Mouse (Mus musculus) midbrain, postnatal 0 days (tissue): ENCODE results near the gene Acly. TPM values are rescaled to one million over a fixed set of nuclear protein-coding genes. Genes with fewer than 3 reads are reported as not detected.

Source experiments
- ATAC-seq: fragments of 200-750 bp; cut with Nextera tagmentation; 2 replicates; pipeline ENCODE4 v1.8.0; 2017; ENCODE audit warnings: moderate number of reproducible peaks, mild to moderate bottlenecking, moderate TSS enrichment, moderate library complexity; ENCODE audit not compliant: low FRiP score
- DNase-seq: peaks from one replicate; pipeline ENCODE4 v3.0.0-alpha.2; 2015; ENCODE audit warnings: low spot score
- H3K27ac ChIP-seq: fragments of 300-500 bp; sonication (generic); 2 replicates; pipeline ENCODE4 v1.5.1; 2014; ENCODE audit warnings: low read depth, mild to moderate bottlenecking, low read length, mixed read lengths
- H3K27me3 ChIP-seq: fragments of 300-500 bp; sonication (generic); 2 replicates; pipeline ENCODE4 v1.6.1; 2014; ENCODE audit warnings: low read length, control low read depth, mixed read lengths; ENCODE audit not compliant: insufficient read depth
- H3K36me3 ChIP-seq: fragments of 300-500 bp; sonication (generic); 2 replicates; pipeline ENCODE4 v1.6.1; 2014; ENCODE audit warnings: low read length, control low read depth, mixed read lengths; ENCODE audit not compliant: insufficient read depth
- H3K4me1 ChIP-seq: fragments of 300-500 bp; sonication (generic); 2 replicates; pipeline ENCODE4 v1.6.1; 2014; ENCODE audit warnings: mild to moderate bottlenecking, control low read depth, antibody characterized with exemption, low read length, mixed read lengths; ENCODE audit not compliant: insufficient read depth
- H3K4me2 ChIP-seq: fragments of 300-500 bp; sonication (generic); 2 replicates; pipeline ENCODE4 v1.6.1; 2014; ENCODE audit warnings: low read depth, mild to moderate bottlenecking, low read length, mixed read lengths; ENCODE audit not compliant: poor library complexity, severe bottlenecking
- H3K4me3 ChIP-seq: fragments of 300-500 bp; sonication (generic); 2 replicates; pipeline ENCODE4 v1.5.1; 2014; ENCODE audit warnings: low read depth, mild to moderate bottlenecking, low read length, moderate library complexity
- H3K9ac ChIP-seq: fragments of 300-500 bp; sonication (generic); replicated peaks from 2 replicates; pipeline ENCODE4 v1.6.1; 2014; ENCODE audit warnings: mild to moderate bottlenecking, low read length, moderate library complexity, mixed read lengths; ENCODE audit not compliant: poor library complexity, severe bottlenecking
- H3K9me3 ChIP-seq: fragments of 300-500 bp; sonication (generic); 2 replicates; pipeline ENCODE4 v1.6.1; 2016; ENCODE audit warnings: low read length, control low read depth
- CTCF ChIP-seq: IDR thresholded peaks from 2 replicates; pipeline ENCODE4 v1.5.1; 2016; ENCODE audit warnings: antibody characterized with exemption, mild to moderate bottlenecking
- WGBS: fragments of 180-500 bp; shearing (Covaris S2); extraction: QIAGEN DNeasy Blood & Tissue Kit; methylation state at CpG from one replicate; pipeline ENCODE4 v1.1.7; 2014; 5-methylcytosine and 5-hydroxymethylcytosine counted together
- polyA plus RNA-seq: library from polyadenylated mRNA; unstranded; fragments of >200 nt; fragmentation: Nextera tagmentation; extraction: Ambion mirVana; gene quantifications from 2 replicates; pipeline ENCODE4 v1.2.1, GENCODE M21; 2015
- total RNA-seq: library from RNA; depleted of rRNA; stranded (reverse); fragments of >200 nt; gene quantifications from 2 replicates; pipeline ENCODE4 v1.2.3, GENCODE M21; 2014

The Acly gene
- total and polyA plus RNA-seq, 2 experiments from 2014 or later, result 116 to 228 TPM

DNA sequence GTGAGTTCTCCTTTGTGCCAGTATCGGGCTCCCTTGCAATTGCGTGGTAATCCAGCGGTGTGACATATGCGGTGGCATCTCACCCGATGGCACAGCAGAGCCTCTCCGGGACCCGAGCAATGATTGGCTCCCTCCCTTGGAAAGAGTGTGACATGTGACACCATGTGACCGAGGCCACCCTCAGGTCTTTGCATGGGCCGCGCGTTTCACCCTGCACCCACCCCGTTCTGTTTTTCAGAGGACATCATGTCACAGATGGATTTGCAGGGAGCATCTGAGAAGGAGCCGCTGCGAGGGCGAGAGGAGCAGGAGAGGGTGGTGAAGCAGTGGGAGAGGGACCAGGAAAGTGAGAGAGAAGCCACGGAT, 43.4 kb upstream of the Acly start:
- 8% methylated on average over 16 of the region's 16 CpGs for WGBS
- Histone ChIP-seq H3K4me3 (peak overlapping the region; percentile 8; the same call in 1 of the 2 replicates), H3K4me2 (peak overlapping the region; percentile 39), H3K36me3 (no peaks in the 10 kb centered on the region), H3K4me1 (peaks cover 6% of the 10 kb centered on the region), H3K9ac (0 out of 2 replicates have a peak overlapping the region, but pooled peaks have one; percentile 1), H3K9me3 (no peaks in the 10 kb centered on the region), H3K27ac (no peak overlapping the region; the same call in 1 of the 2 replicates), H3K27me3 (no peaks in the 10 kb centered on the region)
- no peak for DNase-seq
- TF ChIP-seq CTCF, result no peak
- peak; percentile 48; the same call in 1 of the 2 replicates for ATAC-seq

DNA sequence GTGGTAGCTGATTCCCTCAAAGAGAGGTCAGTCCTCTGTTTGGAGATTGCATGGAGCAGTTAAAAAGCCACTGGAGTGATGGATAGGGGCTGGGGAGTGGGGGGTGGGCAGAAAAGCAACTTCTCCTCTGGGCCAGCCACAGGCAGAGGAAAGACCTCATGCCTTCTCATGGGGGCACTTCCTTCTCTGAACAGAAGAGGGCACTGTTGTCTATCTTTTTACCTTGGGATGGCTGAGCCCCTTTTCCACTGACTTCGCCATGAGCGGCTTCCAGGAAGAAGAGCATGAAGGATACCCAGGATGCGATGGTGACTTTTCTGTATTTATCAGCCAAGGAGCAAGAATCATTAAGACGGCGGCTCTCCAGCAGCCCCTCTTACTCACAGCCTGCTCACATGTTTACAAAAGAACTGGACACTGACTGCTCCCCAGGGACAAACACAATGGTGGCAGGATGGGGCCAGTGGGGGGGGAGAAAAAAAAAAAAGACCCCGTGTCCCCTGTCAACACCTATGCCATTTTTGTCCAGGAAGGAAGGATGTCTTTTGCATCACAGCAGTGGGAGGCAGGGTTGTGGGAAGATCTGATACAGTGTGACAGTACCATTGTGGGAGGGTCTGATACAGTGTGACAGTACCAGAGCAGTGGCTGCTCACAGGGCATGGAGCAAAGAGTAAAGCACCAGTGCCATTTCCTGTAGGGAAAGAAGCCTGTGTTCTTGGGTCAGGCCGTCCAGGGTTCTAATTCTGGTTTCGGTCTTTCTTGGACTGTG, 42.8 kb upstream of the Acly start:
- no peak overlapping the region; the same call in 1 of the 2 replicates for H3K27ac ChIP-seq
- WGBS, result 10% methylated on average over 8 of the region's 8 CpGs
- H3K4me3 ChIP-seq, result peak overlapping the region; percentile 8; the same call in 1 of the 2 replicates
- peaks cover 5% of the 10 kb centered on the region for H3K4me1 ChIP-seq
- TF ChIP-seq CTCF, result peak; percentile 91
- DNase-seq, result peak; percentile 86
- H3K9ac ChIP-seq, result 0 out of 2 replicates have a peak overlapping the region, but pooled peaks have one; percentile 19
- H3K4me2 ChIP-seq, result peak overlapping the region; percentile 39
- H3K9me3 ChIP-seq, result no peaks in the 10 kb centered on the region
- no peaks in the 10 kb centered on the region for H3K27me3 ChIP-seq
- no peaks in the 10 kb centered on the region for H3K36me3 ChIP-seq
- ATAC-seq, result peak; percentile 53; the same call in 1 of the 2 replicates

DNA sequence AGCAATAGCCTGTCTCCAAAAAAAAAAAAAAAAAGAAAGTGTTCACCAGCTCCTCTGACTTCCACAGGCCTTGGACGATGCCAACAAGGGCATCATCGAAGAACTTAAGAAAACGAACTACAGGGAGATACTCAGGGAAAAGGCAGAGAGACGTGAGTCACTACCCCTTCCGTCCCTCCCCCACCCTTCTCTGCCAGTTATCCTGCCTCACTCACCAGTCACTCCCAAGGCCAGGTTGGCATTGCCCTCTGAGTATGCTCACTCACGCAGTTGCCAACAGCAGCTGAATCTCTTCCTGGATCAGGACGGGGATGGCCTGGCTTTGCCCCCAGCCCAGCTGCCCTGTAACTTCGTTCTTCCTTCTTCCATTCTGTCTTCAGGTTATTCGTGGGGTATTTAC, 42.0 kb upstream of the Acly start:
- Histone ChIP-seq H3K27ac (no peak overlapping the region), H3K4me2 (no peak overlapping the region), H3K9ac (no peak overlapping the region), H3K27me3 (no peaks in the 10 kb centered on the region), H3K36me3 (no peaks in the 10 kb centered on the region), H3K9me3 (no peaks in the 10 kb centered on the region), H3K4me3 (no peak overlapping the region), H3K4me1 (no peaks in the 10 kb centered on the region)
- ATAC-seq (no peak), DNase-seq (no peak)
- TF ChIP-seq CTCF, result no peak
- 65% methylated on average over 9 of the region's 9 CpGs for WGBS

DNA sequence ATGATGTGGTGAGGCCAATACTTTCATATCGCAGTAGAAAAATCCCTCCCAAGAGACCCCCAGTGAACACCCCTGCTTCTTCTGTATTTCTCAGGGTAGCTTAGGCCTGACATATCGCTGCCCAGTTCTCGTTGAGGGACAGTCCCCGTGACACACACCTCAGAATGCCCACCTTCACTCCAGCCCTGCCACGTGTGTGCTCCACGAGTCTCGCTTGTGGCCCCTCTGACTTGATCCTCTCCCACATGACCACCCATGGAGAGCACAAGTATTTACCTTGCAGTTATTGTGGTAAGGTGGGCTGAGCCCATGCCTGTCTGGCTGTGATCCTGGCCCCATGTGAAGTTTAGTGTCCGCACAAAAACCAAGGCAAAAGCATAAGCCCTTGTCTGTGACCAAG, 40.9 kb upstream of the Acly start:
- no peak for TF ChIP-seq CTCF
- Histone ChIP-seq H3K9ac (no peak overlapping the region), H3K36me3 (no peaks in the 10 kb centered on the region), H3K4me1 (no peaks in the 10 kb centered on the region), H3K27ac (no peak overlapping the region), H3K9me3 (no peaks in the 10 kb centered on the region), H3K4me3 (no peak overlapping the region), H3K27me3 (no peaks in the 10 kb centered on the region), H3K4me2 (no peak overlapping the region)
- ATAC-seq (no peak), DNase-seq (no peak)
- 82% methylated on average over 8 of the region's 8 CpGs for WGBS

DNA sequence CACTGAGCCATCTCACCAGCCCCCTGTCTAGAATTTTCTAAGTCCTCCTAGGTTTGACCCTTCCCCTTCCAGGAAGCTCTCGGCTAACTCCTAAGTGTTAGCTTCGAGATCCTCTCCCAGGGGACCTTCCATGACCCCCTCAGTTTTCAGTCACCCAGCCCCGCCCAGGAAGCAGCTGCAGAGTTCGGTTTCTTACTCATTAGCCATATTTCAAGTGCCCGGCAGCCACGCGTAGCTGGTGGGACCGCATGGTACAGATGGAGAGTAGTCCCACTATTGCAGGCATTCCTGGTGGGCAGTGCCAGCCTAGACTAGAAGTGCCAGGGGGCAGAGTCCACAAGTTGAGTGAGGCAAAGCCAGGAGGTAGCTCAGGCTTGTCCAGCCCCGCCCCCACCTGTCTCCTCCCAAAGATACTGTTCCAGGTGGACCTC, 40.0 kb upstream of the Acly start:
- no peaks in the 10 kb centered on the region for H3K4me1 ChIP-seq
- DNase-seq, result no peak
- TF ChIP-seq CTCF, result no peak
- H3K27ac ChIP-seq, result no peak overlapping the region
- no peaks in the 10 kb centered on the region for H3K27me3 ChIP-seq
- no peak overlapping the region for H3K4me2 ChIP-seq
- 76% methylated on average over 9 of the region's 9 CpGs for WGBS
- no peaks in the 10 kb centered on the region for H3K36me3 ChIP-seq
- no peaks in the 10 kb centered on the region for H3K9me3 ChIP-seq
- no peak for ATAC-seq
- no peak overlapping the region for H3K4me3 ChIP-seq
- H3K9ac ChIP-seq, result no peak overlapping the region

DNA sequence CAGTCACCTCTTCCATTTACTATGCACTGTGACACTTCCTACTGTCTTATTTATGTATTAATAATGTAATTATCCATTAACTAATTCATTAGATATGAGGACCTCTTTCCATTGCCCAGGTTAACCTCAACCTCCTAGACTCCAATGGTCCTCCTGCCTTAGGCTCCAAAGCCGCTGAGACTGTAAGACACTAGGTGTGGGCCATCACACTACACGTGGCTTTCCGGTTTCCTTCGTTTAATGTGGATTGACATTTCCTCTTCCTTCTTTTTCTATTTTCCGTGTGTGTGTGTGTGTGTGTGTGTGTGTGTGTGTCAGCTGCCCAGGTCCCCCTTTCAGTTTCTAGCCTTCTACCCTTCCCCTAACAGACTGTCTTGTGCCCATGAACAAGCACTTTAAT, 39.4 kb upstream of the Acly start:
- 85% methylated on average over 5 of the region's 5 CpGs for WGBS
- TF ChIP-seq CTCF, result no peak

More for the DNA sequence above, 39.4 kb upstream of the Acly start:
- Histone ChIP-seq H3K27ac (no peak overlapping the region), H3K4me3 (no peak overlapping the region), H3K4me1 (no peaks in the 10 kb centered on the region), H3K36me3 (no peaks in the 10 kb centered on the region), H3K4me2 (no peak overlapping the region), H3K9ac (no peak overlapping the region), H3K27me3 (no peaks in the 10 kb centered on the region), H3K9me3 (no peaks in the 10 kb centered on the region)
- ATAC-seq (no peak), DNase-seq (no peak)
